Mouse (Mus musculus): ENCODE results near the gene Creb3l1.

Gene Creb3l1

DNA sequence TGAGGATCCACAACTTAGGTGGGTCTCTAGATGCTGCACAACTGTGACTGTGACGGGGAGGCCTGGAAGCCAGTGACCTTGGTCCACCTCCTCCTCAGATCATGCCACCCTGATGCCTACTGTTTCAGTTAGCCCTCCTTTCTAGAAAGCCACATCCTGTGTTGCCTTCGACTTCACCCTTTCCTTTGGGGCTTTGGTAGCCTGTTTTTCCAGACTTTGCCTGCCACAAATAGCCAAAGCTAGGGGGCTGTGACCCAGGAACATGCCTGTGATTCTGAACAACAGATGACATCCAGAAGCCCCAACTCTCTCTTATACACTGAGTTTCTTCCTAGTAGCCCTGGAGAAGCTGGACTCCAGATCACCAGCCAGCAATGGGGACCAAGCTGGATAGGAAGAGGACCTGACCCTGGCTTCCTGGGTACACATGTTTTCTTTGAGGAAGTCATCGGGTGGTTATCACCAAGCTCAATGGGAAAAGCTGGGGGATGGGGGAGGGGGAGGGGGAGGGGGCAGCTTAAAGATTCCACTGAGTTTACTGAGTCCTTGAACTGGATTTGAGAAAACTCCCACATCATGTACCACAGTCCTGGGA, 59.6 kb downstream of the Creb3l1 start:
- DNase-seq (ENCODE audit: low spot score in 2 of 2): no peak

DNA sequence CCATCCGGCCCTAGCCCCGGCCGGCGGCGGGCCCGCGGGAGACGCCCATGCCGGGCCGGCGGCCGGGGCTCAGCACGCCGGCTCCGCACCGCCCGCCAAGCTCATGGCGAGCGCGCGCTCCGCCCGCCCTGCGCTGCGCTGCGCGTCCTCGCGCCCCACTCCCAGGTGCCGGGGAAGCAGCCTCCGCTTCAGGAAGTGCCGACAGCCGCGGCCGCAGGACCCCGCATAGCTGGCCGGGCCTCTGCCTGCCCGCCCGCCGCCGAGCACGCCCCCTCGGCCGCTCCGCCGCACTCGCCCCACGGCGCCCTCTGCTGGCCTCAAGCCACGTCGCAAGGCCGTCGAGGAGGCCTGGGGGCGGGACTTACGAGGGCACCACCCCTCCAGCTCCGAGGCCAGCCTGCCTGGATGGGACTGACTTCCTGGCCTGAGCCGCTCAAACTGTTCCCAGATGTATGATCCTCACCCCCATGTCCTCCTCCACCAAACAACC, 60.8 kb downstream of the Creb3l1 start:
- peak; percentile 97 to 98 for DNase-seq (ENCODE audit: low spot score in 2 of 2)

DNA sequence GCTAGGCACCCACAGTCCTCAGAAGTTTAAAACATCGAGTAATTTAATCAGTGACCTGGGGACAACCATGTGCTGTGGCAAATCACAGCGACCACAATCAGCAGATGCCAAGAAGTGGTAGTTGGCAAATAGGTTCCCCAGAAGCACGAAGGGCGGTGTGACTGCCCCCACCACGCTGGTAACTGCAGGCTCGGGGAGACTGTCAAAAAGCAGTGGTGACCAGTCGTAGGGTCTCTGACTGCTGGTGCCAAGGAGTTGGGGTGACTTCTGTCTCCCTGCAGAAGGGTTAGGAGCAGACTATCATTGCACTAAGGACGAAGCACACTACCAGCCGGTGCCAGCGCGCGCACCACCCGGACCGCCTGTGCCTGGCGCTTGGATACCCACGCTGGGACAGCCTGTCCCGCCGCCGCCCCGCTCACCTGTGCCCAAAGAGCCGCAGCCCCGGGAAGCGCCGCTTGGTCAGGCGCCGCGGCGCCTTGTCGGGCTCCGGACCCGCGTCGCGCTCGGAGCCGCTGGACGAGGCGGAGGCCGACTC, 61.4 kb downstream of the Creb3l1 start:
- DNase-seq (ENCODE audit: low spot score in 2 of 2): peak in 1 of 2 experiments; percentile 46

DNA sequence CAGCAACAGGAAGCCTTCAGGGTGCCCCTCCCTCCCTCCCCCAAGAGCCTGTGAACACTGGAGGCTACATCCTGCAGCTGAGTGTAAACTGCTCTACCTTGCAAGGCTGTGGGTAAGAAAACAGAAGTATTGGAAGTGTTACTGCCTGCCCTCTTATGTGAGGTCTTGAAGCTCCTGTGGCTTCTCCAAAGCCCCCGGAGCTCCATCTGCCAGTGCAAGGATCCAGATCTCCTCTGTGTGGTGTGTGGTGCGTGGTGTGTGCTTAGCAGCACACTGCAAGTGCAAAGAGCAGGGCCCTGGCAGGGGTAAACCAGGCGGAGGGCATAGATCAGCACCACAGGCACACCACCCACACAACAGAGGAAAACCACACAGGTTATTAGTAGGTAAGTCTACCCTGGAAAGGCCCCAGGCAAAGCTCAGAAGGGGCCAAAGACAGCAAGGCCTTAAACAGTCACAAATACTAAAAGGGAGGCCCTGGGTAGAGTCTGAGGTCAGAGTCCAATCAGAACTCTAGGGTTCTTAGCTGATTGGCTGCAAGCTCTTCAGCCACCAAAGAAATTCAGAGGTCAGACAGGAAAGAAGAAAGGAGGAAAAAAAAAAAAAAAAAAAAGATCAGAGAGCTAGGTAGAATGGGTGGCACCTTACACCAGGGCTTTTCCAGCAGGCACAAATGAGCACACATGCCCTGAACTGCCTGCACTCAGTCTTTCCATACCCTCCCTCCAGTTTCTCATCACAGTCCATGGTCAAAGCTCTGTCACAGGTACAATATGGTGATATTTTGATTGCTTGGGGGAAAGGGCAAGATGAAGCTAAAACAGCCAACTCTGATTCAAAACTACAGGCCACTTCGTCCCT, 62.2 kb downstream of the Creb3l1 start:
- DNase-seq (ENCODE audit: low spot score in 2 of 2): no peak

DNA sequence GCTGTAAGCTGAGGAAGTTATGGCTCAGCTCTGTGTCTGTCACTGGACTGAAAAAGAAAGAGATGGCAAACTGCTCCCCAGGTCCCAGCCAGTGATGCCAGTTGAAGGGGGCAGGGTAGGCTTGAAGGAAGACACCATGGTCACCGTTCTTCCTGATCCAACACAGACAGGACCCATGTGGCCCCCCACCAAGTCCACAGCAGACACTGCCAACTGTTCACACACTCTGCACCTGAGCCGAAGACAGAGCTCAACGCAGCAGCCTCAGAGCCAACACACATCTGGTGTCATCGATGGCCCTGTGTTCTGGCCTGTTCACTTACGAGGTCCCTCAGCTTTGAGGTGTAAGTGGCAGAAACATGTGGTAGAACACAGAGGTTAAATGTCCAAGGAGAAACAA, 63.8 kb downstream of the Creb3l1 start:
- DNase-seq (ENCODE audit: low spot score in 2 of 2): no peak

DNA sequence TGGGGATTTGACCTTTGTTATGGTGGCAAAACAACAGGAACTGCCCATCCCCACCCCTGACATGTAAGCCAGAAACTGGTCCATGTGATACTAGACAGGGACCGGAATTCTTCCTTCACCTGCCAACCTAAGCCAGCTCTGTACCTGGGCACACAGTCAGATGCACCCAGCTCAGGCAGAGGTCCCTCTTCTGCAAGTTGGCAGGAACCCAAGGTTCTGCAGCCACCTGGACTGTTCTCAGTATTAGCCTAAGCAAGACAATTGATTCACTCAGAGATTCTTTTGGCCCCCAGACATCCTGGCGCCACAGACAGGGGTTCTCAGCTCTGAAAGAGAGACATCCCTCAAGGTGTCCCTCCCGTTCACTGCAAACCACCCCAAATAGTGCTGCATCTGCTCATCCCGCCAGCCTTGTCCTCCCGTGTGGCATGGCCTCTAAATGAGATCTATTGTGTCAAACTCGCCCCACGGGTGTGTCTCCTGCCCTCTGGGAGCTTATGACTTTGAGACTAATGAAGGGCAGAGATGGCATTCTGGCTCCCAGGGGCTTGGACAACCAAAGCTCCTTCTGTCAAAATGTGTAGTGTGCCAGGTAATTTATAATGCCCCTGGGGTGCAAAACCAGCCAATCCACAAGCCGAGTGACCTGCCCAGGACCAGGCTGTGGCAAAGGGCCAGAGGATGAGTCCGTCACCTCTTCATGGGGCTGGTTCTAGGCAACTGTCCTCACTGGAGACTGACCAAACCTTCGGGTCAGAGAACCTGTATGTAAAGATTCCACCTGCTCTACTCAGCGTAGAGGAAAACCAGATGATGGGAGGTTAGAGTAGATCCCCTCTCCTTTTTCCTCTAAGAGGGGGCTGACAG, 64.5 kb downstream of the Creb3l1 start:
- no peak for DNase-seq (ENCODE audit: low spot score in 2 of 2)

DNA sequence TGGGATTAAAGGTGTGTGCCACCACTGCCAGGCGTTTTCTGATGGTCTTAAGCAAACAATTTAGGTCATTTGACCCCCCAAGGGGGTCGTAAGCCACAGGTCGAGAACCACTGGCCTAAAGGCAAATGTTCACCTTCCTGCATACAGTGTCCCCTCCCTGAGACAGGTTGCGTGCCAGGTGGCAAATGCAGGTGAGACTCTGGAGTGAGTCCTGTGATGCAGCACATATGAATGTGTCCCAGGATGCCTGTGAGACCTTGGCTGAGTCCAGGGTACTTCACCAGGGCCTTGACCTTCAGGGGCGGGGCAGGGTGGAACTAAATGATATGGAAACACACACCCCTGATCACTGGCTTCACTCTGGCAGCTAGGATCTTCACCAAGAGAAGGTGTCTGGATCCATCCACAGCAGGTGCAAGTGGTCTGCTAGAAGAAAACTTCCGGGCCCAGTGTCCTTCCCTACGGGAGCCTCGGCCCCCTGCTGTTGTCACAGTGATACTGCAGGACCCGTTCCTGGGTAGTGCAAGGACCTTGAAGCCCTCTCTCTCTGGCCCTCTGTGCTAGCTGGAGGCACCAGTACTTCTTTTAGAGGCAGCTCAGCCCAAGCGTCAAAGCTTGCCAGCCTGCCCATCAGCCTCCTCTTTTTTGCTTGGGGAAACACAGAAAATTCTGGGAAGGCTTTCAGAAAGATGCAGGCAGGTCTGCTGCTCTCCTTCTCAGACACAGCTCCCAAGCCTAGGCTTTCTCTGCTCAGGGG, 65.4 kb downstream of the Creb3l1 start:
- DNase-seq (ENCODE audit: low spot score in 2 of 2): peak in 1 of 2 experiments; percentile 54

DNA sequence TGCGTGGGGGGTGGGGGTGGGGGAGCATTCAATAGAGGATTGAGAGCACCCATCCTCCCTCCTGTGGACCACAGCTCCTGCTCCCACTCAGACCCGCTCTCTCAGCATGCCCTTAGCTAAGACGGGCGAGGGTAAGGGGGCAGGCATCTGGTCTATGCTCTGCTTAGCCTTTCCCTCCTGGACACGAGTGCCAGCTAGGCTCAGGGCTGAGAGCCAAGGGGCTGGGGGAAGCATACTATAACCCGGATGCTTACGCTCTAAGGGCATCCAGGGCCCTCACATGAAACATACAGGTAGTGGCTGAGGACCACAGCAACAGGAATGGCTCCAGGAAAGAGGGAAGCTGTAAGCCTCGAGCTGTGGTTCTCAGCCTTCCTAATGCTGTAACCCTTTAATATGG, 66.3 kb downstream of the Creb3l1 start:
- DNase-seq (ENCODE audit: low spot score in 2 of 2): no peak

DNA sequence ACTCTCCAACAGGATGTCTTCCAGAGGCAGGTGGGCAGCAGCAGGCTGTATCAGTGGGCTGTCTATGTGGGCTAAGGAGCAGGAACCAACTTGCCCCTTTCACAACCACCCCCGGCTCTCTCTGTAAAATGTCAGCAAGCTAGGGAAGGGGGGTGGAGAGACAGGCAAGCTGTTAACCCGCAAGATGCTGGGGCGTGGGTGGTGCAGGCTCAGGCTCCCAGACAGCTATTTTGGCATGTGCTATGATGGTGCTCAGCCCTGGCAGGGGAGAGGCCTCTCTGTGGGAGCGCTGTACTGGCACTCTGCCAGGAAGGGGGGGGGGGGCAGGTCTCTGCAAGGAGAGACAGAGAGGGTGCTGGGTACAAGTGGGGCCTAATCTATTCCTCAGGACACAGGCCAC, 67.2 kb downstream of the Creb3l1 start:
- DNase-seq (ENCODE audit: low spot score in 2 of 2): no peak

DNA sequence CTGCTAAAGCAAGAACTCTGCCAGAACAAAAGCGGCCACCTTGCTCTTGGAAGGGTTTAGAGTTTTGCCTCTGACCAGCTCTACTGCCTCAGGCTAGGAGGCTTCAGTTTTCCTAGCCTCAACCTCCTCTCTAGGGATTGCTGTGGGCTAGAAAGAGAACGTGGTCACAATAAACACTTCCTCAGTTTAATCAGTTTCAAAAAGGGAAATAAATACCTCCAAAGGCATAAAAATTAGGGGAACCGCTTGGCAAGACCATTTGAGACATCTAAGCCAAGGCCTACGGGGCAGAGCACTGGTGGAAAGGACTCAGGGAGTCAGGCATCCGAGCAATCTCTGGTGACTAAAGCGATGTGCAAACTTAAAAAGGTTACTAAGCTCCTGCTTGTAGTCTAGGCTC, 68.4 kb downstream of the Creb3l1 start:
- DNase-seq (ENCODE audit: low spot score in 2 of 2): no peak

DNA sequence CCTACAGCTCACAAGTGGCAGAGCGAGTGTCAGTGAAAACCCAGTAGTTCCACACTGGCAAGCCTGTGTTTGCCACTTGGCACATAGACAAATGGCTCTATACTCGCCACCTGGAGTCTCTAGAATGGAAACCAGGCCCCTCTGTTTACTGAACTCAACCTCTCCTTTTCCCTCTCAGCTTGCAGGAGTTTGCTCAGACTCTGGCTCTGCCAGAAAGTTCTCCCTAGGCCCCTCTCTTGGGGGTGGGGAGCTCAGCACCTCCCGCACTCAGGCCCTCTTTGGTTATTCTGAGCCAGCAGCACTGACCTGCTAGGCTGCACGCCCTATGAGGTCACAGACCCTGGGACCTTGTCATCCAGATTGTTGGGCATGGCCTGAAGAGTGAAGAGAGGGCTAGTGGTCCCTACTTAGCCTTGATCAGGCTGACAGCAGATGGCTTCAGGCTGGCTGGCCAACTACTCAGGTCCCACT, 69.1 kb downstream of the Creb3l1 start:
- no peak for DNase-seq (ENCODE audit: low spot score in 2 of 2)

DNA sequence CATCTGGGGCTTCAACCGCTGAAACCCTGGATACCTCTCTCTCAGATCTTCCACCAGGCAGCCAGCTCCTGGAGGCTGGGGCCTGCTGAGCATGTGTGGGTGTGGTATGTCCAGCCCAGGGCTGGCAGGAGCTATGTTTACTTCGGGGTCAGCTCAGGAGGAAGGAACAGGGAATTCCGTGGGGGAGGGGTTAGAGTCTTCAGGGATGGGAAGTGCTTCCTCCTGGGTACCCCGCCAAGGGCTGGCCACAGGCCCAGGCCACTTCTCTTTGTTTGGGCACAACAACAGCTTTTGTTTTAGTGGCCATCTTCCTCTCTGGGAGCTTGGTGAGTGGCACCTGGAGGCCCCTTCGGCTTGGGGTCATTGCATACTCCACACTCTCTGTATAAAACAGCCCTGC, 70.5 kb downstream of the Creb3l1 start:
- DNase-seq (ENCODE audit: low spot score in 2 of 2): no peak

DNA sequence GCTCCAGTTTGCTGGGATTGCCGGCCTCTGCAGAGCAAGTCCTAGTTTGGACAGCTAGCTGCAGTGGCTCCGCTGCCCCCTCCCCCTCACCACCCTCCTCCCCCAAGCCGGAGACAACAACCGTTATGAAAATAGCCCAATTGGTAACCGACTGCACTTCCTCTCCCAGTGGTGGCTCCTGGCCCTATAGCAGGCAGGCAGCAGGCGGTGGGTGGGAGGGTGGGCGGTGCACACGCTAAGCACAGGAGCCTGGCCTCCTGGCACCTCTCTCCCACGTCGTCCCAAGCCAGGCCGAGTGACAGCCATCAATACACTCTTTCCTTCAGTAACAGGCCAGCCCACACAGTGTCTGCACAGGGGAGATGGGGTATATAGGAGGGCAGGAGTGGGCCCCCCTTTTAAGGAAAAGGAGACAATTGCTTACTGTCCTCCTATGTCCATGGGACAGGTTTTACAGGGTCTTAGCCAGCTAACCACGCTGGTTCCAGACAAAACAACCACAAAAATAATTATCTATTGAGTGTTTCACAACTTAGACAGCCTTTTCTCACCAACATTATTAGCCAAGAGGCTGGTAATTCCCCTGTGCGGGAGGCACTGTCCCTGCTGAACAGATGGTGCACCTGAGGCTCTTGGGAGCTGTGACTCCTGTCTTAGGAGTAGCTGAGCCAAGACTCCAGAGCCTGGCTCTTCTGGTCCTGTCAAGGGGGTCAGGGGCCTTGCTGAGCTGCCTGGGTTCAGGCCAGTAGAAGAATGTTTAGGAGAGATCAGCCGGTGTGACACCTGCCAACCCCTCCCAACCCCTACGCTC, 73.8 kb downstream of the Creb3l1 start:
- DNase-seq (ENCODE audit: low spot score in 2 of 2): no peak

DNA sequence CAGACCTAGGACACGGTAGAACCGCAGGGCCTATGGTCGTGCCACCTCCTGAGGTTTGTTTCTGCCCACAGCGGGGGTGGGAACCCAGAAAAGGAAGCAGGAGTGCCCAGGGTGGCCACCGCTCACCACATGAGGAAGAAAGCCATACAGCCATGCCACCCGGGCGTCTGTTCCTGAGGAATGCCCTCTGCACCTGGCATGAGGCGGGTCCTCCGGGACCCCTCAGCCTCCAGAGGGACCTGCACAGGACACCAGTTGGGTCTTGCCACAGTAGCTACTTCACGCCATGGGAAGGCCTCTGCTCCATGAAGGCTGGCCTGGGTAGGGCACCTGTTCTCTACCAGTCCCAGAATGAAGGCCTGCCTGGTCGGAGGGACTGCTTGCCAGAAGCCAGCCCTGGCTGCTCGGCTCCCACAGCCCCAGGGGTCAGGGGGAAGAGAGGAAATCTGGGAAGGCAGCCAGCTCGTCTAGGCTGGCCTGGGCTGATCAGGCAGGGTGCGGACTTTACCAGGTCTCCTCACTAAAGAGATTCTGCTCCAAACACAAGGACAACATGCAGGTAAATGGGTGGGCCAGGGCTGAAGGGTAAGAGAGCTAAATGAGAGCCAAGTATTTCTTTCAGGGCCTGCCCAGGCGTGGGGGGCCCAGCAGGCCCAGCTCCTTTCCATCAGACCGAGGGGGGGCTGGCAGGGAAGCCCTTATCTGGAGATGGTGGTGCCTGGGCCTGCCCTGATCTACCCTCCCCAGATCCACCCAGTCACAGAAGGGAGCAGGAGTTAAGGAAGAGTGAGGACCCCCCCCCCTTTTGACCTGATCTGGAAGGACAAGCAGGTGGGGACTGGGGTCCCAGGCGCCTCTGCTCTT, 74.7 kb downstream of the Creb3l1 start:
- no peak for DNase-seq (ENCODE audit: low spot score in 2 of 2)

DNA sequence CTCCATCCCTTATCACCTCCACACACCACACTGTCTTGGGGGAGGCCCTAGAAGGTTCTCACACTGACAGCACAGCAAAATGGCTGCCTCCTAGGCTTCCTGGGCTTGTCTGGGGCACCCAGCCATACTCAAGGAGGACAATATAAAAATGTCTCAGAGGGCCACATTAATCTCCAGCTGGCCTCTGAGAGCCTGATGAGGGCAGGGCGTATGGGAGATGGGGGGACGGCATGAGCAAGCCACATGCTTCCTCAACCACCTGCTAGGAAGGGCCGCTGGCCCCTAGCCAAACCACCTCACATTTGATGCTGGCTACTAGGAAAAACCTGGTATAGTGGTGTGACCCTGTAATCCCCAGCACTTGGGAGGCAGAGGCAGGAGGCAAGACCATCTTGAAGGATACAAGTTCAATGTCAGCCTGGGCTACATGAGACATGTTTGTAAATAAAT, 75.5 kb downstream of the Creb3l1 start:
- DNase-seq (ENCODE audit: low spot score in 2 of 2): no peak

DNA sequence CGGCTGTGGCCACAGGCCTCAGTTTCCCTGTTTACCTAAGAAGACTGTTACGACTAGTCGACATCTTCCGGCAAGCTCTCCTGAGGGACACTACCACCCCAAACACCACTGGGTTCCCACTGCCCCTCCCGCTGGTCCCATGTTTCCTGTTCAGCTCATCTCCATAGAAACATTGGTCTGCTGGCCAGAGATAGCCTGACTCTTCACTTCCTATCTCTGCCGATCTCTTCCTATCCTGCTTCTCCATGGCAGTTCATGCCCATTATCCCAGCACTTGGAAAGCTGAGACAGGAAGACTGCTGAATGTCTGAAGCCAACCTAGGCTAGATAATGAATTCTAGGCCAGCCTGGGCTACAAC, 76.2 kb downstream of the Creb3l1 start:
- DNase-seq (ENCODE audit: low spot score in 2 of 2): no peak

DNA sequence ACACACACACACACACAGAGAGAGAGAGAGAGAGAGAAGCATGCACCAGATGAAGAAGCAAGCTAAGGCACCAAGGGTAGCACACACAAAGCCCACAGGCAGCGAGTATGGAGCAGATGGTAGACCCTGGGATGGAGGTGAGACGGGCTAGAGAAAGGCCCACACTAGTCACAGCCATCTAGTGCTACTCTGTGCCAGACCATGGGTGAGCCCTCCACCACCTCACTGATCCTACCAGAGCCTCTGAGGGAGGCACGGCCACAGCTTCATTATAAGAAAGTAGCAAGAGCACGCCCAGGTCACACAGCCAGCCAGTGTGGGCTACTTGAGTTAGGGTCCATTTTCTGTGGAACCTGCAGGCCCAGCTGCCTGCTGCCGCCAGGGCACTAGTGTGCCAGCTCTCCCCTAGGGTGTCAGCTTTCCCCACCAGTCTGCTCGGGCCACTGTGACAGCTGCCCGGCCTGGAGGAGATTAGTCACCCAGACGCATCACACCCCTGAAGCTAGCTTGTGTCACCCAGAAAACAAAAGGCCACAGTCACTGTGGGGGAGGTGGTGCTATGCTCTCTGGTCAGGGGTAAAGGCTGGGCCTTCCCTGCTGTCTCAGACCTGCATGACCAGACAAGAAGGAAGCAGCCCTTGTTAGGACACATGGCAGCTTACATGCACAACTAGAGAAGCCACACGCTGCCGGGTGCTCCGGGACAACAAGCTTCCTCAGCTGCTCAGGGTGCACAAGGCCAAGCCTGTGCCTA, 76.7 kb downstream of the Creb3l1 start:
- DNase-seq (ENCODE audit: low spot score in 2 of 2): no peak

DNA sequence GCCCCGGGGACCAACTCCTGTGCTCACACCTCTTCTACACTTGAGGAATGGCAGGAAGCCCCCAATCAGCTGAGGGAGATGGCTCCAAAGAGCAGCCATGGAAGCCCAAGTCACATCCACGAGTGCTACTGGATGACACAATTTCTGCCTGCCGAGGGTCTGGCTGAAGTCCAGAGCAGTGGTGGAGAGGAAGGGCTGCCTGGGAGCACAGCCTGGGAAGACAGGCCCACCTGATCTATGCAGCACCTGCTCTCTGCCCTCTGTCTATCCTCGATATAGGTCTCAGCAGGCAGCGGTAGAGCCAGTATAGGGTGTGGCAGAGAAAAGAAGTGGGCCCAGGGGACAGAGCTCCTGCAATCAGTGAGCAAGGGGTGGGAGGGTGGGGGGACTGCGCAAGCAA, 77.5 kb downstream of the Creb3l1 start:
- DNase-seq (ENCODE audit: low spot score in 2 of 2): no peak

DNA sequence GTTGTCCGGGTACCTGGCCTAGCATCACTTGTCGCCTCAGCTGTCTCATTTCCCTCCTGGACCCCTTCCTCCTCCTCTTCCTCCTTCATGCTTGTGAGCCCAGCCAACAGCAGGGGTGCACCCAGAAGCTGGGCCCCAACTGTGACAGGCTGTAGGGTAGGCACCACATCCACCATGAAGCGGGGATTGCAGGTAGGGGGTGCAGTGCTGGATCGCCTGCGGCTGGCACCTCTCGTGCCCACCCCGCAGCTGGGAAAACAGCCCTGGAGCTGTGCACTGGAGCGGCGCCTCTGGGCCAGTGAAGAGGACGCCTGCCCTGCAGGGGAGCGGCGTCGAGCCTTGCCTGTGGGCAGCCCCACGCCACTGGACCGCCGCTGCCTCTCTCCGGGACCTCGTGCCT, 78.8 kb downstream of the Creb3l1 start, which contains the start of gene Gm9821:
Gene Gm9821, plus strand, starts transcription at position 221 of the 400 bp plus-strand sequence.
- no peak for DNase-seq (ENCODE audit: low spot score in 2 of 2)

All from urinary bladder, postnatal 4 days (tissue).